11 mouse cellular contexts compared by ENCODE assay signal in the genomic region with DNA sequence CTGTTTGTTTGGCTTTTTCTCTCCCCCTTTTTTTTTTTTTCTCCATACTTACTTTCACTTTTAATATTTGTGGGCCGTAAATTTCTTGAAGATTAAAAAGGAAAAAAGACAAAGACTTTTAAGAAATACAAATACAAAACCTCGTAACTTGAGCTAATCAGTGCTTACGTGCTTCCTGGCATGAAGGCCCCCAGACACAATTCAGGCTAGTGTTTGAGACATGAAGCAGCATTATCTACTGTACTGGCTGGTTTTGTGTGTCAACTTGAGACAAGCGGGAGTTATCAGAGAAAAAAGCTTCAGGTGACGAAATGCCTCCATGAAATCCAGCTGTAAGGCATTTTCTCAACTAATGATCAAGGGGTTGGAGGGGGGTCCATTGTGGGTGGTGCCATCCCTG.
DNase-seq lines count a peak whose midpoint lies in the region; ATAC-seq and TF ChIP-seq lines count a peak whose summit lies in the region.
"Had no signal": no experiment of that assay in that cellular context is flagged by ENCODE, and none has a peak within 500 bp of the region (broad histone marks: within the 10 kb centered on the region; RNA-seq: fewer than 3 reads in every experiment).

No protein-coding gene starts in this region.

- no peaks in the 10 kb centered on the region for H3K36me3 ChIP-seq in embryonic facial prominence, embryonic 11.5 days (replicated peaks; ENCODE audit: control insufficient read depth, insufficient read depth, low read depth, low read length)
- H3K36me3 ChIP-seq in embryonic facial prominence, embryonic 10.5 days (replicated peaks), result no peaks in the 10 kb centered on the region
- no peaks in the 10 kb centered on the region for H3K36me3 ChIP-seq in lung, embryonic 14.5 days (ENCODE audit: insufficient read depth)
- no peaks in the 10 kb centered on the region for H3K36me3 ChIP-seq in myocyte (ENCODE audit: control insufficient read depth, insufficient read depth)
- H3K36me3 ChIP-seq: hindbrain, embryonic 13.5 days had no signal

- no peak overlapping the region for H3K4me3 ChIP-seq in embryonic facial prominence, embryonic 11.5 days (ENCODE audit: low read depth, low read length)
- H3K4me3 ChIP-seq in embryonic facial prominence, embryonic 10.5 days, result no peak overlapping the region
- no peak overlapping the region for H3K4me3 ChIP-seq in lung, embryonic 14.5 days (ENCODE audit: low read depth, low read length)
- H3K4me3 ChIP-seq in myocyte, result no peak overlapping the region
- H3K4me3 ChIP-seq: hindbrain, embryonic 13.5 days had no signal

- WGBS in embryonic facial prominence, embryonic 11.5 days, result 54% methylated on average over 5 of the region's 5 CpGs
- 66% methylated on average over 5 of the region's 5 CpGs for WGBS in embryonic facial prominence, embryonic 10.5 days
- 26% methylated on average over 5 of the region's 5 CpGs for WGBS in lung, embryonic 14.5 days

- H3K27ac ChIP-seq in embryonic facial prominence, embryonic 11.5 days (replicated peaks; ENCODE audit: low read depth, low read length), result no peak overlapping the region
- H3K27ac ChIP-seq in embryonic facial prominence, embryonic 10.5 days (replicated peaks), result no peak overlapping the region
- peak overlapping the region; percentile 87 for H3K27ac ChIP-seq in lung, embryonic 14.5 days (ENCODE audit: low read depth)
- H3K27ac ChIP-seq: hindbrain, embryonic 13.5 days had no signal

- H3K9ac ChIP-seq in embryonic facial prominence, embryonic 11.5 days (replicated peaks; ENCODE audit: low read length), result no peak overlapping the region
- H3K9ac ChIP-seq in lung, embryonic 14.5 days, result no peak overlapping the region
- H3K9ac ChIP-seq: hindbrain, embryonic 13.5 days had no signal

- H3ac ChIP-seq in myocyte (ENCODE audit: control insufficient read depth, insufficient read length), result no peak overlapping the region

- TF ChIP-seq POLR2A in myocyte (IDR thresholded peaks at IDR 0.05; ENCODE audit: insufficient read length, low read depth), result no peak

- no peaks in the 10 kb centered on the region for H3K79me2 ChIP-seq in myocyte (ENCODE audit: control insufficient read depth, insufficient read depth)

- no peak overlapping the region for H3K4me2 ChIP-seq in embryonic facial prominence, embryonic 11.5 days (ENCODE audit: low read depth, low read length)
- H3K4me2 ChIP-seq in lung, embryonic 14.5 days, result peak overlapping the region; percentile 44
- H3K4me2 ChIP-seq in myocyte (ENCODE audit: low read depth), result peak overlapping the region; percentile 75
- H3K4me2 ChIP-seq: hindbrain, embryonic 13.5 days had no signal

- H3K9me3 ChIP-seq in embryonic facial prominence, embryonic 11.5 days (replicated peaks; ENCODE audit: control insufficient read depth, low read length), result no peaks in the 10 kb centered on the region
- H3K9me3 ChIP-seq in embryonic facial prominence, embryonic 10.5 days, result no peaks in the 10 kb centered on the region
- H3K9me3 ChIP-seq in lung, embryonic 14.5 days (ENCODE audit: low read depth, low read length), result no peaks in the 10 kb centered on the region
- H3K9me3 ChIP-seq: hindbrain, embryonic 13.5 days had no signal

- no peaks in the 10 kb centered on the region for H3K4me1 ChIP-seq in embryonic facial prominence, embryonic 11.5 days (ENCODE audit: control insufficient read depth, insufficient read depth, low read length)
- H3K4me1 ChIP-seq in embryonic facial prominence, embryonic 10.5 days, result no peaks in the 10 kb centered on the region
- peaks cover 2% of the 10 kb centered on the region; the same call in 1 of the 2 replicates for H3K4me1 ChIP-seq in lung, embryonic 14.5 days (ENCODE audit: insufficient read depth)
- H3K4me1 ChIP-seq: hindbrain, embryonic 13.5 days had no signal

- no peak for TF ChIP-seq CTCF in lung, embryonic 14.5 days (IDR thresholded peaks at IDR 0.05; ENCODE audit: low read depth)

- peak; percentile 8 for DNase-seq in embryonic facial prominence, embryonic 11.5 days (ENCODE audit: low spot score)
- DNase-seq in embryonic facial prominence, embryonic 10.5 days (ENCODE audit: low spot score), result no peak
- DNase-seq in lung, embryonic 14.5 days, result peak; percentile 60
- DNase-seq in lung, postnatal 14 days, result no peak
- DNase-seq in heart, postnatal 4 days, result peak; percentile 33
- no peak for DNase-seq in adipocyte (ENCODE audit: low spot score)
- no peak for DNase-seq in cerebellum, postnatal 36 days
- DNase-seq: adrenal gland, postnatal 10 days; cerebellum, adult 18-20 months had no signal

- H3K27me3 ChIP-seq in embryonic facial prominence, embryonic 11.5 days (ENCODE audit: control insufficient read depth, insufficient read depth, low read length), result no peaks in the 10 kb centered on the region
- H3K27me3 ChIP-seq in embryonic facial prominence, embryonic 10.5 days (replicated peaks; ENCODE audit: low read depth, poor library complexity, severe bottlenecking), result no peaks in the 10 kb centered on the region
- H3K27me3 ChIP-seq in lung, embryonic 14.5 days (ENCODE audit: insufficient read depth, low read length), result no peaks in the 10 kb centered on the region
- no peaks in the 10 kb centered on the region for H3K27me3 ChIP-seq in myocyte (ENCODE audit: control insufficient read depth, insufficient read depth, insufficient read length)
- H3K27me3 ChIP-seq: hindbrain, embryonic 13.5 days had no signal

- ATAC-seq in embryonic facial prominence, embryonic 11.5 days (replicated peaks; ENCODE audit: insufficient number of reproducible peaks, low FRiP score, low TSS enrichment, low read depth), result no peak
- no peak for ATAC-seq in lung, embryonic 14.5 days (ENCODE audit: insufficient read depth)

TF ChIP-seq in myocyte, 11 proteins besides CTCF, POLR2A, EP300 and RAD21:
- TF ChIP-seq REST (IDR thresholded peaks at IDR 0.05; ENCODE audit: insufficient read depth, insufficient read length) (no peak), SRF (IDR thresholded peaks at IDR 0.05; ENCODE audit: control insufficient read depth, insufficient read length, low read depth) (no peak), TCF3 (IDR thresholded peaks at IDR 0.05; ENCODE audit: insufficient read length, low read depth) (no peak), USF1 (IDR thresholded peaks at IDR 0.05; ENCODE audit: low read depth) (no peak), MAX (IDR thresholded peaks at IDR 0.05; ENCODE audit: low read depth) (no peak), POLR2AphosphoS2 (IDR thresholded peaks at IDR 0.05; ENCODE audit: insufficient read length, low read depth) (no peak), TCF12 (IDR thresholded peaks at IDR 0.05; ENCODE audit: insufficient read depth, poor library complexity, severe bottlenecking) (no peak), E2F4 (IDR thresholded peaks at IDR 0.05; ENCODE audit: insufficient read depth) (no peak), MYOG (IDR thresholded peaks at IDR 0.05; ENCODE audit: control insufficient read depth in 1 of 3, insufficient read depth in 1 of 3, insufficient read length in 2 of 3, low read depth in 2 of 3) (no peak), CEBPB (IDR thresholded peaks at IDR 0.05; ENCODE audit: insufficient read depth, poor library complexity, severe bottlenecking) (no peak), MYOD1 (IDR thresholded peaks at IDR 0.05; ENCODE audit: control insufficient read depth in 1 of 3, insufficient read length in 2 of 3, low read depth in 2 of 3) (no peak)
TF ChIP-seq in myocyte: peak in this region for 0.

Comparison
In these comparisons a context has a peak if more than half of its experiments do, and no peak if none do; other contexts are left out.
1. DNase-seq: peak in embryonic facial prominence, embryonic 11.5 days (single experiment), lung, embryonic 14.5 days (single experiment) and heart, postnatal 4 days (single experiment); none in embryonic facial prominence, embryonic 10.5 days (single experiment), lung, postnatal 14 days (single experiment), adipocyte (single experiment) and cerebellum, postnatal 36 days (0 of 2).